Mouse (Mus musculus): ENCODE data around the gene E2f2.

DNA sequence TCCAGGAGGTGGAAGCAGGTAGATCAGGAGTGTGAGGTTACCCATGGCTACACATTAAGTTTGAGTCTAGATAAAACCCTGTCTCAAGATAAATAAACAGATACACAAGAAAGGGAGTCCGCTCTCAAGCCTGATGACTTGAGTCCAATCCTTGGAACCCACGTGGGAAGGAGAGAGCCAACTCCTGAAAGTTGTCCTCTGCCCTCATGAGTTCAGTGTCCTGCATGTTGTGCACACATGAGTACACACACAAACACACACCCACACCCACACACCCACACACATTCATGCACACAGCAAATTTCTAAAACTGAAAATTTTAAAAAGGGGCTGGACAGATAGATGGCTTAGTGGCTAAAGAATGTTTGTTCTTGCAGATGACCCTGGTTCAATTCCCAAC, 32.6 kb downstream of the E2f2 start:
- no peak for TF ChIP-seq POLR2A (IDR thresholded peaks at IDR 0.05; ENCODE audit: borderline replicate concordance, low read depth, low read length)
- TF ChIP-seq CTCF (IDR thresholded peaks at IDR 0.05; ENCODE audit: low read depth, low read length), result no peak
